Mouse (Mus musculus): ENCODE data around the gene Polr3a.

Gene Polr3a

GRCm38 (mm10) chr14:24486773-24487227, at the start of gene Polr3a, which contains the start of gene Rps24:
Gene Polr3a, minus strand, starts transcription at chr14:24487058.
Gene Rps24, plus strand, starts transcription at chr14:24487125.
- DNase-seq (ENCODE audit: low spot score): peak; percentile 96

GRCm38 (mm10) chr14:24534865-24535545, 48.1 kb upstream of the Polr3a start:
- DNase-seq (ENCODE audit: low spot score): no peak

GRCm38 (mm10) chr14:24530228-24530627, 43.4 kb upstream of the Polr3a start:
- peak; percentile 71 for DNase-seq (ENCODE audit: low spot score)

GRCm38 (mm10) chr14:24526440-24526839, 39.6 kb upstream of the Polr3a start:
- DNase-seq (ENCODE audit: low spot score): no peak

GRCm38 (mm10) chr14:24525677-24526415, 39.0 kb upstream of the Polr3a start:
- DNase-seq (ENCODE audit: low spot score): no peak

- DNase-seq (ENCODE audit: low spot score): no peak
Observed at GRCm38 (mm10) chr14:24525137-24525536, 38.3 kb upstream of the Polr3a start.

- no peak for DNase-seq (ENCODE audit: low spot score)
Observed at GRCm38 (mm10) chr14:24521597-24521996, 34.7 kb upstream of the Polr3a start.

GRCm38 (mm10) chr14:24512527-24513161, 25.8 kb upstream of the Polr3a start:
- no peak for DNase-seq (ENCODE audit: low spot score)

- DNase-seq (ENCODE audit: low spot score): no peak
Observed at GRCm38 (mm10) chr14:24510679-24511078, 23.8 kb upstream of the Polr3a start.

- DNase-seq (ENCODE audit: low spot score): no peak
Observed at GRCm38 (mm10) chr14:24510218-24510617, 23.4 kb upstream of the Polr3a start.

- DNase-seq (ENCODE audit: low spot score): no peak
Observed at GRCm38 (mm10) chr14:24509557-24509956, 22.7 kb upstream of the Polr3a start.

GRCm38 (mm10) chr14:24508070-24508773, 21.4 kb upstream of the Polr3a start:
- DNase-seq (ENCODE audit: low spot score): peak; percentile 56

- peak; percentile 51 for DNase-seq (ENCODE audit: low spot score)
Observed at GRCm38 (mm10) chr14:24507452-24508069, 20.7 kb upstream of the Polr3a start.

GRCm38 (mm10) chr14:24501256-24501655, 14.4 kb upstream of the Polr3a start:
- DNase-seq (ENCODE audit: low spot score): no peak

GRCm38 (mm10) chr14:24500845-24501186, 14.0 kb upstream of the Polr3a start:
- no peak for DNase-seq (ENCODE audit: low spot score)

- peak; percentile 92 for DNase-seq (ENCODE audit: low spot score)
Observed at GRCm38 (mm10) chr14:24500091-24500844, 13.4 kb upstream of the Polr3a start.

- DNase-seq (ENCODE audit: low spot score): no peak
Observed at GRCm38 (mm10) chr14:24499478-24499877, 12.6 kb upstream of the Polr3a start.

- DNase-seq (ENCODE audit: low spot score): no peak
Observed at GRCm38 (mm10) chr14:24498561-24499255, 11.8 kb upstream of the Polr3a start.

- DNase-seq (ENCODE audit: low spot score): no peak
Observed at GRCm38 (mm10) chr14:24497443-24497842, 10.6 kb upstream of the Polr3a start.

GRCm38 (mm10) chr14:24496507-24496906, 9.6 kb upstream of the Polr3a start:
- DNase-seq (ENCODE audit: low spot score): no peak
